Mouse (Mus musculus) hindbrain, embryonic 12.5 days (tissue): Measurements from ENCODE around the gene Nfkbil1. TPM values are rescaled to one million over a fixed set of nuclear protein-coding genes. Genes with fewer than 3 reads are reported as not detected.

ENCODE experiments used
- ATAC-seq: fragments of 200-750 bp; cut with Nextera tagmentation; 2 replicates; pipeline ENCODE4 v1.8.0; 2017; ENCODE audit warnings: moderate TSS enrichment; ENCODE audit not compliant: low FRiP score
- H3K27ac ChIP-seq: fragments of 300-500 bp; sonication (generic); 2 replicates; pipeline ENCODE4 v1.5.1; 2016; ENCODE audit warnings: mild to moderate bottlenecking
- H3K27me3 ChIP-seq: fragments of 300-500 bp; sonication (generic); 2 replicates; pipeline ENCODE4 v1.6.1; 2016; ENCODE audit warnings: mild to moderate bottlenecking
- H3K36me3 ChIP-seq: fragments of 300-500 bp; sonication (generic); 2 replicates; pipeline ENCODE4 v1.6.1; 2016; ENCODE audit warnings: mild to moderate bottlenecking
- H3K4me1 ChIP-seq: fragments of 300-500 bp; sonication (generic); 2 replicates; pipeline ENCODE4 v1.6.1; 2016
- H3K4me2 ChIP-seq: fragments of 300-500 bp; sonication (generic); replicated peaks from 2 replicates; pipeline ENCODE4 v1.6.1; 2016; ENCODE audit warnings: mild to moderate bottlenecking
- H3K4me3 ChIP-seq: fragments of 300-500 bp; sonication (generic); 2 replicates; pipeline ENCODE4 v1.5.1; 2016; ENCODE audit warnings: mild to moderate bottlenecking
- H3K9ac ChIP-seq: fragments of 300-500 bp; sonication (generic); 2 replicates; pipeline ENCODE4 v1.6.1; 2016; ENCODE audit warnings: mild to moderate bottlenecking, moderate library complexity
- H3K9me3 ChIP-seq: fragments of 300-500 bp; sonication (generic); replicated peaks from 2 replicates; pipeline ENCODE4 v1.6.1; 2016; ENCODE audit warnings: mild to moderate bottlenecking
- WGBS: fragments of 180-500 bp; shearing (Covaris S2); methylation state at CpG from one replicate; pipeline ENCODE4 v1.1.7; 2016; 5-methylcytosine and 5-hydroxymethylcytosine counted together
- polyA plus RNA-seq: library from polyadenylated mRNA; unstranded; fragments of >200 nt; fragmentation: Nextera tagmentation; extraction: Ambion mirVana; gene quantifications from 2 replicates; pipeline ENCODE4 v1.2.1, GENCODE M21; 2016

Nfkbil1 gene
- polyA plus RNA-seq, 1 experiment from 2014 or later: 12.2 TPM

DNA sequence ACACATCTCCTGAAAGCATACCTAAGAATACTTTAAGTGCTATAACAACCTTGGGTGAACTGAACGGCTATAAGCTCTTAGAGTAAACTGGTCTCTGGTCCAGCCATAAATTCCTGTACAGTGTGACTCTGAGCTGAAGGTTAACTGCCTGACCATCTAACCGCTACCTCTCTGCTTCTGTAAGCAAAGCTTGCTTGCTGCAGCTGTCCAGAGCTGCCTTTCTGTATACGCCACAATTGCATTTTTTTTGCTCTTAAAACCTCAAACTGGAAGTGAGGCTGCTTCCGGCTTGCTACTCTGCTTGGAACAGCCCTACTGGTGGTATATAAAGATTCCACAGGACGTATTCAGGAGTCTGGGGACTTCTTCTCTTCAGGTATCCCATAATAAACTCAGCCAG is 2.9 kb downstream of the Nfkbil1 start:
- Histone ChIP-seq H3K4me2 (0 out of 2 replicates have a peak overlapping the region, but pooled peaks have one; percentile 1), H3K4me1 (peaks cover 34% of the 10 kb centered on the region), H3K27me3 (no peaks in the 10 kb centered on the region), H3K4me3 (no peak overlapping the region), H3K9ac (no peak overlapping the region; the same call in 1 of the 2 replicates), H3K27ac (no peak overlapping the region), H3K36me3 (peaks cover 35% of the 10 kb centered on the region), H3K9me3 (no peaks in the 10 kb centered on the region)
- WGBS: 94% methylated on average over 5 of the region's 5 CpGs
- ATAC-seq: no peak

DNA sequence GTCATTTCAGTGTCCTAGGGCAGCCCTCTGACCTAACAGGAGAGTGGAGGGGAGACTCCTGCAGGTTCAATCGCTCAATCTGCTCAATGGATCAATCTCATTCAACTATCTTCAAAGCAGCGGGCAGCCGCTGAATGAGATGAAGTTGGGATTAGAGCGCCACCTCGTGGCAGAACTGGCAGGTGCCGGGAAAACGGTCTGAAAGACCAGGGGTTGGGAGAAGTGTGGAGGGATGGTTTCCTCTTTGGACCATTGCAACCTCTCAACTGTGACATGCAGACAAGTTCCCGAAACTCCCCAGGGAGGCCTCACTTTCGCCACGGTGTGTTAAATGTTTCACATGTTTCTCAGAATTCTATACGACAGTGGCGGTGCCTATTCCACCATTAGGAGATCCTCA is 3.5 kb downstream of the Nfkbil1 start:
- no peak overlapping the region for H3K27ac ChIP-seq
- no peak for ATAC-seq
- no peaks in the 10 kb centered on the region for H3K9me3 ChIP-seq
- H3K4me2 ChIP-seq: peak overlapping the region; percentile 31
- WGBS: 13% methylated on average over 12 of the region's 12 CpGs
- H3K36me3 ChIP-seq: peaks cover 40% of the 10 kb centered on the region
- no peaks in the 10 kb centered on the region for H3K27me3 ChIP-seq
- no peak overlapping the region; the same call in 1 of the 2 replicates for H3K9ac ChIP-seq
- H3K4me3 ChIP-seq: no peak overlapping the region
- H3K4me1 ChIP-seq: peaks cover 34% of the 10 kb centered on the region

DNA sequence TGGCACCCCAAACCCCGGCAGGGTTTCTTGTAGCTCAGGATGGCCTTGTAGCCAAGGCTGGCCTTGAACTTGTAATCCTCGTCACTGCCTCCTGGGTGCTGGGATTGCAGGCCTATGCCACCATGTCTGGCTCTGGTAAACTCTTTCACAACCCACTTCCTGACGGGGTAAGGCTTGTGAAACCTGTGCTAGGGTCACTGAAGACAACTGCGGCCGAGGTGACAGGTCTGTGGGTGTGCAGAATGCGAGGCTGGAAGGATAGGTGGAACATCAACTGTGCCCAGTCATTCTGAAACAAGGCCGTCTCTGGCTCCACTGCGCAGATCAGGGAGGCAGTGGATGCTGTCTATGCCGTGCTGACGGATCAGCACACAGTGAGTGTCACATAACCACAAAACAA is 4.6 kb downstream of the Nfkbil1 start:
- no peak overlapping the region for H3K9ac ChIP-seq
- H3K36me3 ChIP-seq: peaks cover 43% of the 10 kb centered on the region
- no peaks in the 10 kb centered on the region for H3K9me3 ChIP-seq
- H3K27me3 ChIP-seq: no peaks in the 10 kb centered on the region
- H3K27ac ChIP-seq: no peak overlapping the region
- WGBS: 90% methylated on average over 10 of the region's 10 CpGs
- H3K4me3 ChIP-seq: no peak overlapping the region
- H3K4me1 ChIP-seq: peaks cover 28% of the 10 kb centered on the region
- H3K4me2 ChIP-seq: no peak overlapping the region
- no peak for ATAC-seq

DNA sequence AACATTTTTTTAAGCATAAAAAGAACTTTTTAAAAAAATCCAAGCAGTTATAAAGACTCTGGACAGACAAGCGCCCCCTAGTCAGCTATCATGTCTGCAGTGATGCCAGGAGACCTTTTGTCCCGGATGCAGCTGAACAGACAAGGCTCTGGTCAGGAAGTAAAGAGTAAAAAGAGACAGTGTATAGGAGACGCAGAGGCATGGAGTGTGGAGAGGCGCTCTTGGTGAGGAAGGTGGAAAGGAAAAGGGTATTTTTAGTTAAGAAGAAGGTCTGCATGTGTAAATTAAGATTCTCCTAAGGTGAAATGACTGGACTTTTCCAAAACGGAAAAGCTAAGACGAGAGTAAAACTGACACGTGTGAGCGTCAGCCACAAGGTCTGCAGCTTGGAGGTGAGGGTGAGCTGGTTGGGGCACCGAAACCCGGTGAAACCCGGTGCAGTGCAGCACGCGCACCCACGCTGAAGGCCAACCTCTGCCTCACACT is 9.0 kb downstream of the Nfkbil1 start:
- Histone ChIP-seq H3K4me1 (peaks cover under 1% of the 10 kb centered on the region; the same call in 1 of the 2 replicates), H3K9ac (no peak overlapping the region), H3K4me2 (no peak overlapping the region), H3K9me3 (no peaks in the 10 kb centered on the region), H3K4me3 (no peak overlapping the region), H3K27ac (no peak overlapping the region), H3K27me3 (no peaks in the 10 kb centered on the region), H3K36me3 (peaks cover 51% of the 10 kb centered on the region)
- ATAC-seq: no peak
- 87% methylated on average over 14 of the region's 14 CpGs for WGBS

DNA sequence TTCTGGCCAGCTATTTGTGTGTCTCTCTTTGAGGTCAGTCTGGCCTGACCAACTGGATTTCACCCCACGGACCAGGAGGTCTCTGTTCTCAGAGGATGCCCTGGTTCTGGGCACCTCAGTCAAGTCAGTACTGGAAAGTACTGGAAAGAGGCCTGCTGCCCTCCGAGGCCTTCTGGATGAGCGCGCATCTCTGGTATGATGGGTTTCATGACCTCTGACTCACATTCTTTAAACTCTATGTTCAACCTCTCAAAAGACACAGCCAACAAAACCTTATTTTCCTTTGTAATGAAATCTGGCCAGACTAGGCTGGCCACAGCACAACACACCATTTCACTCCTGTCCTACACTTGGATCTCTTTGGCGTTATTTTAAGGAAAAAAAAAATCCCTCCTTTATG is 10.1 kb downstream of the Nfkbil1 start:
- Histone ChIP-seq H3K4me1 (peaks cover 4% of the 10 kb centered on the region; the same call in 1 of the 2 replicates), H3K9me3 (no peaks in the 10 kb centered on the region), H3K36me3 (peaks cover 53% of the 10 kb centered on the region), H3K9ac (no peak overlapping the region), H3K4me2 (no peak overlapping the region), H3K27me3 (no peaks in the 10 kb centered on the region), H3K27ac (no peak overlapping the region), H3K4me3 (no peak overlapping the region)
- no peak for ATAC-seq
- WGBS: 96% methylated on average over 5 of the region's 5 CpGs

DNA sequence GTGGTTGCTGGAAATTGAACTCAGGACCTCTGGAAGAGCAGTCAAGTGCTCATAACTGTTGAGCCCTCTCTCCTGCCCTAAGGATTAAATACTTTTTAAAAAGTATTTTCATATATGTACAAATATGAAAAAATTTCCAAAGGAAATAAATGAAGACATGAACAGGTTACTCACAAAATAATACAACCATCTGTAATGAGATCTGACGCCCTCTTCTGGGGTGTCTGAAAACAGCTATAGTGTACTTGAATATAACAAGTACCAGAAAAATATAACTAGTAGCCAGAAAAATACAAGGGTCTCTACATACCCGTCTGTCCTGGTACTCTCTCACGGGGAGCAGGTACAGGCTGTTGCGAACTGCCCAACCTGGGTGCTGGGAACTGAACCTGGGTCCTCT is 11.0 kb downstream of the Nfkbil1 start:
- Histone ChIP-seq H3K9ac (no peak overlapping the region), H3K4me3 (no peak overlapping the region), H3K4me1 (peaks cover 4% of the 10 kb centered on the region; the same call in 1 of the 2 replicates), H3K4me2 (no peak overlapping the region), H3K36me3 (peaks cover 59% of the 10 kb centered on the region), H3K27me3 (no peaks in the 10 kb centered on the region), H3K27ac (no peak overlapping the region), H3K9me3 (no peaks in the 10 kb centered on the region)
- 97% methylated on average over 4 of the region's 4 CpGs for WGBS
- ATAC-seq: no peak

DNA sequence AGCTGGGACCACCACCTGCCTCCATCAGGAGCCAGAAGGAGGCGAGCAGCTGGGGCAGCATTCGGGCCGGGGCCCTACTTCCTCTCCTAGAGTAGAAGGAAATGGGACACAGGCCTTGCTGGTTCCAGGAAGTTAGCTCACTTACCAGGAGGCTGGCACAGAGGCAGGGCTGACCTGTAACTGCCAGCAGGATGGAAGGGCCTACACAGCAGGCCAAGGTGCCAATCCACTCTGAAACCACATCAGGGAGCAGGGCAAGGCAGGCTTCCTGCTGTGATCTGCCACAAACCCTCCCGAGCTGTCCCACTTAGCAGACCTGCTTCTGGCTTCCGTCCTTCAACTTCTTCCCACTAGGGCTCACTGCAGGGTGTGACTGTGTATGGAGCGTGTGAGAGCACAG is 13.3 kb downstream of the Nfkbil1 start:
- Histone ChIP-seq H3K9me3 (no peaks in the 10 kb centered on the region), H3K4me1 (peaks cover 4% of the 10 kb centered on the region; the same call in 1 of the 2 replicates), H3K36me3 (peaks cover 43% of the 10 kb centered on the region), H3K27me3 (no peaks in the 10 kb centered on the region), H3K4me3 (no peak overlapping the region), H3K4me2 (no peak overlapping the region), H3K27ac (no peak overlapping the region), H3K9ac (no peak overlapping the region)
- ATAC-seq: no peak
- 71% methylated on average over 6 of the region's 6 CpGs for WGBS

DNA sequence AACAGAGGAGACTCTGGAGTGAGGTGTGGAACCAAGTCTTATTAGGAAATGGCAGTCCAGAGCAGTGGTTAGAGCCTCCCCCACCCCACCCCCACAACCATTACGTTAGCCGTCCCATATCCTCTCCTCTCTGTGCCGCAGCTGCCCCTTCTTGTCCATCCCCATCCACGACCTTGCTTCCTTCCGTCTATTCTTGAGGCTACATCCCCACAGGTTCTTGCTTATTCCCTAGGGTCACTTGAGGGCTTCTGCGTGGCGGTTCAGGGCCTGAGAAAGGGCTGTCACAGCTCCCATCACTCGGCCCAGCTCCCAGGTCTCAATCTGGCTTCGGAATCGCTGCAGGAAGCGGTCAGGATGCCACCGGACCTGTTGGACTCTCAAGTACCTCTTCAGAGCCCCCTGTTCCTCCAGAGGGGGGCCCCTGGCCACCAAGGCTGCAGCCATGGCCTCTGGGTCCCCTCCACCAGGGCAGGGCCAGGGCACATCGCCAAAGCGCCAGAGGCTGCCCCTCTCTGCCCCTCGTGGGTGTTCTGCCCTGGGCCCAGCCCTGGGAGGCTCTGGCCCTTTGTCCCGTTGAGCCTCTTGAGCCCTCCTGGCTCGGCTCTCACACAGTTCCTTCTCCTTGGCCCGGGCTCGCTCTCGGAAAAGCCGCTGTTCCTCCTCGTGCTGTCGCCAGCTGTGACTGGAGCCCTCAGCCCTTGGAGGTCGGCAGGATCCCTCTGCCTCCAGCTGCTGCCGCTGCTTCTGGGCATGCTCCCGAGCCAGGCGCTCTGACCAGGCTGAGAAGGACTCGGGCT is 15.2 kb downstream of the Nfkbil1 start, which contains the start of gene Gm16181:
Gene Gm16181 (plus strand): TSS at position 679 of the 797 bp plus-strand sequence.
- ATAC-seq: no peak
- H3K4me3 ChIP-seq: no peak within 1 kb of the TSS
- H3K27ac ChIP-seq: peak within 1 kb of the TSS; percentile 13
- no peaks in the 10 kb centered on the region for H3K9me3 ChIP-seq
- no peak within 1 kb of the TSS for H3K4me2 ChIP-seq
- no peak within 1 kb of the TSS for H3K9ac ChIP-seq
- WGBS: 79% methylated on average over 28 of the region's 28 CpGs
- peaks cover 37% of the 10 kb centered on the region for H3K36me3 ChIP-seq
- H3K4me1 ChIP-seq: peaks cover 4% of the 10 kb centered on the region; the same call in 1 of the 2 replicates
- no peaks in the 10 kb centered on the region for H3K27me3 ChIP-seq

DNA sequence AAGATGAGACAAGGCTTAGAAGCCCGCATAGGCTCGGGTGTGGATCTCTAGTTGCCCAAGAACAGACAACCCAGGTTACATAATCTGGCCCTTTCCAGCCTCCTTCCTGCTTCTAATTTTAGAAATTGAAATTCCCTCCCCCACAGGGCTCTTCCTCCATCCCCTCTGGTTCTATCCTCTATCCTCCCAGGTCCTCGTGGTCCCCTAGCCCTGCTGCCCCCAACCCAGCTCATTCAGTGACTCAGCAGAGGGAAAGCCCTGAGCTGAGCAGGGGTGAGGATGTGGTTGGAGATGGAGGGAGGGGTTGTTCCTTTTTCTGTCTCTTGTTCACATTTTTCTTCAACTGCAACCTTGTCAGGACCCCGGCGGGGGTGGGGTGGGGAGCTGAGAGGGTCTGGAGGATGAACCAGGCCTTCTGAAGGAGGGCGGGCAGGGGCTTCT is 16.0 kb downstream of the Nfkbil1 start:
- Histone ChIP-seq H3K9ac (no peak overlapping the region), H3K27me3 (no peaks in the 10 kb centered on the region), H3K27ac (no peak overlapping the region), H3K36me3 (peaks cover 30% of the 10 kb centered on the region), H3K4me3 (no peak overlapping the region), H3K9me3 (no peaks in the 10 kb centered on the region), H3K4me2 (no peak overlapping the region), H3K4me1 (peaks cover 4% of the 10 kb centered on the region; the same call in 1 of the 2 replicates)
- ATAC-seq: no peak
- WGBS: 82% methylated on average over 6 of the region's 6 CpGs

DNA sequence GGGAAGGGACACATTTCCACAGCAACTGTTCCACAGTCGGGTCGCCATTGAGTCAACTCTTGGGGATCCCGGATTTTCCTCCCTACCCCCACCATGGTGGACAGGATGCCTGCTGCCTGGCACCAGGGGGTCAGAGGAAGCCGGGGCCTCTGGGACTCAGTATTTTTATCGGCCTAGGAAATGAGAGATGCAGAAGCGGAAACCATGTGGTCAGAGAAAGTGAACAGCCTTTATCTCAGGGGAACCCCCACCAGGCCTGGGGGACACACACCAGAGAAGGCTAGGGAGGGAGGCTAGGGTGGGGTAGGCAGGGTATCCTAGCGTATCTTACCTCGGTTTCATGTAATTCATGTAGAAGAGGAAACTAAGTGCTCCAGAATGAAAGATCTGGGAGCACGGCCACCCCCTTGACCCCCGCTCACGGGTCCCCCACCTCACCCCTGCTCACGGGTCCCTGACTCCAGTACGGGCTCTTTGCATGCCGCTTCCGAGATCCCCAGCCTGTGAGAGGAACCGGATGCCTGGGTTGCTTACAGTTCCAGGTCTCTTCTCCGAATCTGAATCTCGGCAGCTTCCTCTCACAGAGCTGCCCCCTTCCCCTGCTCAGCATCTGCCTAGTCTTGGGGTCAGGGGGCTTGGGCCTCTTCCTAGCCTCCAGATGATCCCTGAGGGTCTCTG is 16.9 kb downstream of the Nfkbil1 start:
- Histone ChIP-seq H3K4me3 (no peak overlapping the region), H3K27me3 (no peaks in the 10 kb centered on the region), H3K4me1 (peaks cover 4% of the 10 kb centered on the region; the same call in 1 of the 2 replicates), H3K36me3 (peaks cover 30% of the 10 kb centered on the region), H3K9me3 (no peaks in the 10 kb centered on the region), H3K9ac (no peak overlapping the region), H3K27ac (no peak overlapping the region), H3K4me2 (no peak overlapping the region)
- 77% methylated on average over 18 of the region's 18 CpGs for WGBS
- ATAC-seq: no peak

DNA sequence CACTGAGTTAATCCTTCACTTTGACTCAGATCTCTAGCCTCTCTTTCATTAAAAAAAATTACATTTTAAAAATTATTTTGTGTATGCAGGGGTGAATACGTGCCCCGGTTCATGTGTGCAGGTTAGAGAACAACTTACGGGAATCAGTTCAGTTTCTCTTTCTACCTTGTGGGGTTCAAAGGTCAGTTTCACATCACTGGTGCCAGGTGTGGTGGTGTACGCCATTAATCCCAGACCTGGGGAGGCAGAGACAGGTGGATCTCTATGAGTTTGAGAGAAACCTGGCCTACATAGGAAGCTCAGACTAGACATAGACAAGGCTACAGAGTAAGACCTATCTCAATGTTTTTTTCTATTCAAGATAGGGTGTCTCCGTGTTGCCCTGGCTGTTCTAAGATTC is 22.5 kb downstream of the Nfkbil1 start:
- H3K4me3 ChIP-seq: no peak overlapping the region
- no peak overlapping the region for H3K27ac ChIP-seq
- no peaks in the 10 kb centered on the region; the same call in 1 of the 2 replicates for H3K27me3 ChIP-seq
- H3K4me2 ChIP-seq: no peak overlapping the region
- 92% methylated on average over 5 of the region's 5 CpGs for WGBS
- no peaks in the 10 kb centered on the region for H3K4me1 ChIP-seq
- H3K36me3 ChIP-seq: no peaks in the 10 kb centered on the region
- no peak for ATAC-seq
- H3K9ac ChIP-seq: no peak overlapping the region
- no peaks in the 10 kb centered on the region for H3K9me3 ChIP-seq

DNA sequence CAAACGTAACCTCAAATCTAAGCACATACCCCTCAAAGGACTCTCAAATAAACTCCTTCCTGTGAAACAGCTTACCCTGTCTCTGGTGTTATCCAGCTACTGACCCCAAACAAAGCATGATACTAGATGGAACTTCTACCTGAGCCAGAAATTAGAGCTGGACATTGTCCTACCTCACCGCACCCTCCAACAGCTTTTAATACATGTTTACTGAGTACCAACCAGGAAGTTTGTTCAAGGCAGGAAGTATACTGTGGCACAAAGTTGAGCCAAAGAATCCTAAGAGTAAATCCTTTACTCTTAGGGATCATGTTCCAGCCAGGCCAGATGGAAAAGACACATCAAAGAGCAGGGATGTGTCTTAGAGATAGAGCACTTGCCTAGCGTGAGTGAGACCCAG is 25.0 kb downstream of the Nfkbil1 start:
- no peak overlapping the region for H3K9ac ChIP-seq
- no peaks in the 10 kb centered on the region for H3K4me1 ChIP-seq
- H3K27me3 ChIP-seq: no peaks in the 10 kb centered on the region; the same call in 1 of the 2 replicates
- no peak overlapping the region for H3K27ac ChIP-seq
- no peak overlapping the region for H3K4me2 ChIP-seq
- H3K4me3 ChIP-seq: no peak overlapping the region
- no peaks in the 10 kb centered on the region for H3K36me3 ChIP-seq
- no peak for ATAC-seq
- H3K9me3 ChIP-seq: no peaks in the 10 kb centered on the region
- 86% methylated on average over 3 of the region's 3 CpGs for WGBS
